Mouse (Mus musculus): Measurements from ENCODE around the gene A4gnt. TPM values are rescaled to one million over a fixed set of nuclear protein-coding genes. Genes with fewer than 3 reads are reported as not detected.

Gene A4gnt
- polyA plus RNA-seq, 1 experiment from 2014 or later: not detected

- no peak overlapping the region for H3K9ac ChIP-seq (replicated peaks)
- no peaks in the 10 kb centered on the region for H3K36me3 ChIP-seq (replicated peaks; ENCODE audit: insufficient read depth, low read length)
- no peaks in the 10 kb centered on the region for H3K4me1 ChIP-seq (ENCODE audit: insufficient read depth)
- TF ChIP-seq CTCF (IDR thresholded peaks at IDR 0.05; ENCODE audit: low read depth) (no peak), EP300 (IDR thresholded peaks at IDR 0.05; ENCODE audit: low read depth) (no peak)
- H3K27me3 ChIP-seq (ENCODE audit: insufficient read depth, low read length): no peaks in the 10 kb centered on the region
- no peak overlapping the region for H3K4me3 ChIP-seq (ENCODE audit: low read depth, low read length)
- DNase-seq: no peak
- H3K4me2 ChIP-seq (ENCODE audit: low read depth, low read length): no peak overlapping the region
- 81% methylated on average over 11 of the region's 11 CpGs for WGBS (ENCODE audit: insufficient replicate concordance)
- ATAC-seq: no peak
- H3K9me3 ChIP-seq (ENCODE audit: low read length): no peaks in the 10 kb centered on the region
- H3K27ac ChIP-seq (ENCODE audit: low read depth): no peak overlapping the region
Measured at GRCm38 (mm10) chr9:99620196-99620595, 7.9 kb downstream of the A4gnt start.

DNA sequence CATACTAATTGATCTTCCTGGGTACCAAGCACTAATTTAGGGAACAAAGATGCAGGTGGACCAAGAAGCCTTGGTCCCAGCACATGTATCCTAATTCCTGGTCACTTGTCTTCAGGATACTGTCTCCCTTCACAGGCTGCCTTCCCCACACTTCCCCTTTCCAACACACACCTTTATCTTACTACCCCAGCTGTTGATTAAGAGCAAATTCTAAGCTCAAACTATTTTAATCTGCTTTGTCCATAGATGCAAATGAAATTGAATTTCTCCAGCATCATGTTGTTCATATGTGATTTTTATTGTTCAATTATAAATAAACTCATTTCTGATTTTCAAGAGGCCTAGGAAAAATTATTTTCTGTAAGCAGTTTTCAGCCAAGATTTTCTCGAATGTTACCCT lies 9.7 kb downstream of the A4gnt start:
- Histone ChIP-seq H3K27ac (ENCODE audit: low read depth) (no peak overlapping the region), H3K4me2 (ENCODE audit: low read depth, low read length) (no peak overlapping the region), H3K4me3 (ENCODE audit: low read depth, low read length) (no peak overlapping the region), H3K9ac (replicated peaks) (no peak overlapping the region), H3K4me1 (ENCODE audit: insufficient read depth) (no peaks in the 10 kb centered on the region), H3K27me3 (ENCODE audit: insufficient read depth, low read length) (no peaks in the 10 kb centered on the region), H3K36me3 (replicated peaks; ENCODE audit: insufficient read depth, low read length) (no peaks in the 10 kb centered on the region), H3K9me3 (ENCODE audit: low read length) (no peaks in the 10 kb centered on the region)
- WGBS (ENCODE audit: insufficient replicate concordance): 71% methylated on average over 1 of the region's 1 CpGs
- TF ChIP-seq EP300 (IDR thresholded peaks at IDR 0.05; ENCODE audit: low read depth) (no peak), CTCF (IDR thresholded peaks at IDR 0.05; ENCODE audit: low read depth) (no peak)
- no peak for DNase-seq
- no peak for ATAC-seq

- no peak for DNase-seq
- Histone ChIP-seq H3K4me2 (ENCODE audit: low read depth, low read length) (no peak overlapping the region), H3K4me3 (ENCODE audit: low read depth, low read length) (no peak overlapping the region), H3K27me3 (ENCODE audit: insufficient read depth, low read length) (no peaks in the 10 kb centered on the region), H3K4me1 (ENCODE audit: insufficient read depth) (no peaks in the 10 kb centered on the region), H3K9ac (replicated peaks) (no peak overlapping the region), H3K9me3 (ENCODE audit: low read length) (no peaks in the 10 kb centered on the region), H3K27ac (ENCODE audit: low read depth) (no peak overlapping the region), H3K36me3 (replicated peaks; ENCODE audit: insufficient read depth, low read length) (no peaks in the 10 kb centered on the region)
- 26% methylated on average over 2 of the region's 2 CpGs for WGBS (ENCODE audit: insufficient replicate concordance)
- TF ChIP-seq CTCF (IDR thresholded peaks at IDR 0.05; ENCODE audit: low read depth) (no peak), EP300 (IDR thresholded peaks at IDR 0.05; ENCODE audit: low read depth) (no peak)
- no peak for ATAC-seq
Measured at GRCm38 (mm10) chr9:99622966-99623365, 10.7 kb downstream of the A4gnt start.

DNA sequence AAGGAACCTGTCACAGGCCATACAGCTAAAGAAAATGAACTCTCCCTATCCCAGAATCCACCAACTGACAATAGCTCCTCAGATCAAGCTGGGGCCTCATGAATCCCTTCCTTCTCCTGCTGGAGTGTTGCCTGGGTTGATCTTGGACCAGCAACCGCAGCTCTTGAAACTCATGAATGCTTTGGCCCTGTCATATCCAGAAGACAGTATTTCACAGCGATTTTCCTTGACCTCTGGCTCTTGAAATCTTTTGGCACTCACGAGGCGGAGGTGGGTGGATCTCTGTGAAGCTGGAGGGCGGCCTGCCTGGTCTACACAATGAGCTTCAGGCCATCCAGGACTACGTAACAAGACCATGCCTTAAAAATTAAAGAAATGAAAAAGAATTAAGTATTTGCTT lies 11.8 kb downstream of the A4gnt start:
- TF ChIP-seq EP300 (IDR thresholded peaks at IDR 0.05; ENCODE audit: low read depth): no peak
- no peak for TF ChIP-seq CTCF (IDR thresholded peaks at IDR 0.05; ENCODE audit: low read depth)
- H3K4me1 ChIP-seq (ENCODE audit: insufficient read depth): peaks cover under 1% of the 10 kb centered on the region; the same call in 1 of the 2 replicates
- 68% methylated on average over 6 of the region's 6 CpGs for WGBS (ENCODE audit: insufficient replicate concordance)
- H3K27ac ChIP-seq (ENCODE audit: low read depth): no peak overlapping the region
- ATAC-seq (no peak), DNase-seq (no peak)
- H3K4me2 ChIP-seq (ENCODE audit: low read depth, low read length): no peak overlapping the region
- no peak overlapping the region for H3K9ac ChIP-seq (replicated peaks)
- no peaks in the 10 kb centered on the region for H3K36me3 ChIP-seq (replicated peaks; ENCODE audit: insufficient read depth, low read length)
- H3K9me3 ChIP-seq (ENCODE audit: low read length): no peaks in the 10 kb centered on the region
- no peak overlapping the region for H3K4me3 ChIP-seq (ENCODE audit: low read depth, low read length)
- 0 out of 2 replicates have a peak, but pooled peaks cover under 1% of the 10 kb centered on the region for H3K27me3 ChIP-seq (ENCODE audit: insufficient read depth, low read length)

DNA sequence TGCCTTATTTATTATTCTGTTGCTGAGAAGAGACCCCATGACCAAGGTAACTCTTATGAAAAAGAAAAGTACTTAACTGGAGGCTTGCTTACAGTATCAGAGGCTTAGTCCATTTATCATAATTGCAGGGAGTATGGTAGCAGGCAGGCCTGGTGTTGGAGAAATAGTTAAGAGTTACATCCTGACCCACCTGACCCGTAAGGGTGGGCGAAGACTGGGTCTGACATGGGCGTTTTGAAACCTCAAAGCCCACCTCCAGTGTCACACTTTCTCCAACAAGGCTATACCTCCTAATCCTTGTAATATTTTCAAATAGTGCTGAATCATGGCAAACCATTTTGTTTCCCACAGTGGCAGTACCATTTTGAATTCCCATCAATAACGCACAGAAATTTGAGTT lies 16.3 kb downstream of the A4gnt start:
- Histone ChIP-seq H3K27ac (ENCODE audit: low read depth) (no peak overlapping the region), H3K4me1 (ENCODE audit: insufficient read depth) (peaks cover 4% of the 10 kb centered on the region; the same call in 1 of the 2 replicates), H3K4me3 (ENCODE audit: low read depth, low read length) (no peak overlapping the region), H3K9ac (replicated peaks) (no peak overlapping the region), H3K4me2 (ENCODE audit: low read depth, low read length) (no peak overlapping the region), H3K9me3 (ENCODE audit: low read length) (no peaks in the 10 kb centered on the region), H3K36me3 (replicated peaks; ENCODE audit: insufficient read depth, low read length) (no peaks in the 10 kb centered on the region), H3K27me3 (ENCODE audit: insufficient read depth, low read length) (peaks cover 12% of the 10 kb centered on the region)
- WGBS (ENCODE audit: insufficient replicate concordance): 68% methylated on average over 4 of the region's 4 CpGs
- DNase-seq: no peak
- no peak for ATAC-seq
- TF ChIP-seq CTCF (IDR thresholded peaks at IDR 0.05; ENCODE audit: low read depth): no peak
- TF ChIP-seq EP300 (IDR thresholded peaks at IDR 0.05; ENCODE audit: low read depth): no peak

- Histone ChIP-seq H3K36me3 (replicated peaks; ENCODE audit: insufficient read depth, low read length) (no peaks in the 10 kb centered on the region), H3K27ac (ENCODE audit: low read depth) (0 out of 2 replicates have a peak within 1 kb of the TSS, but pooled peaks have one; percentile 39), H3K9ac (replicated peaks) (peak within 1 kb of the TSS; percentile 16; the same call in 1 of the 2 replicates), H3K27me3 (ENCODE audit: insufficient read depth, low read length) (peaks cover 12% of the 10 kb centered on the region), H3K4me3 (ENCODE audit: low read depth, low read length) (peak within 1 kb of the TSS; percentile 32), H3K4me2 (ENCODE audit: low read depth, low read length) (peak within 1 kb of the TSS; percentile 58), H3K9me3 (ENCODE audit: low read length) (no peaks in the 10 kb centered on the region), H3K4me1 (ENCODE audit: insufficient read depth) (peaks cover 4% of the 10 kb centered on the region; the same call in 1 of the 2 replicates)
- 4% methylated on average over 44 of the region's 44 CpGs for WGBS (ENCODE audit: insufficient replicate concordance)
- DNase-seq: peak; percentile 40
- ATAC-seq: no peak
- TF ChIP-seq EP300 (IDR thresholded peaks at IDR 0.05; ENCODE audit: low read depth) (no peak), CTCF (IDR thresholded peaks at IDR 0.05; ENCODE audit: low read depth) (no peak)
Measured at GRCm38 (mm10) chr9:99629281-99630011, 17.1 kb downstream of the A4gnt start, which contains the start of gene Dzip1l. TSS of gene Dzip1l (plus strand) at chr9:99629496.

All from liver, postnatal 0 days (tissue).